Mouse (Mus musculus) heart, embryonic 15.5 days (tissue): ENCODE results near the gene Uqcr11. TPM values are rescaled to one million over a fixed set of nuclear protein-coding genes. Genes with fewer than 3 reads are reported as not detected.

Experiments
- ATAC-seq: fragments of 200-750 bp; cut with Nextera tagmentation; replicated peaks from 2 replicates; pipeline ENCODE4 v1.8.0; 2017; ENCODE audit warnings: low read depth, moderate TSS enrichment; ENCODE audit not compliant: insufficient number of reproducible peaks, insufficient read depth, low FRiP score
- H3K27ac ChIP-seq: fragments of 300-500 bp; sonication (generic); 2 replicates; pipeline ENCODE4 v1.5.1; 2015; ENCODE audit warnings: mild to moderate bottlenecking, inconsistent platforms
- H3K27me3 ChIP-seq: fragments of 300-500 bp; sonication (generic); 2 replicates; pipeline ENCODE4 v1.6.1; 2015; ENCODE audit warnings: inconsistent platforms
- H3K36me3 ChIP-seq: fragments of 300-500 bp; sonication (generic); 2 replicates; pipeline ENCODE4 v1.6.1; 2015; ENCODE audit warnings: mild to moderate bottlenecking, inconsistent platforms
- H3K4me1 ChIP-seq: fragments of 300-500 bp; sonication (generic); replicated peaks from 2 replicates; pipeline ENCODE4 v1.6.1; 2015; ENCODE audit warnings: inconsistent platforms
- H3K4me2 ChIP-seq: fragments of 300-500 bp; sonication (generic); 2 replicates; pipeline ENCODE4 v1.6.1; 2015; ENCODE audit warnings: inconsistent platforms, mild to moderate bottlenecking, moderate library complexity
- H3K4me3 ChIP-seq: fragments of 300-500 bp; sonication (generic); 2 replicates; pipeline ENCODE4 v1.5.1; 2015; ENCODE audit warnings: mild to moderate bottlenecking, inconsistent platforms
- H3K9ac ChIP-seq: fragments of 300-500 bp; sonication (generic); 2 replicates; pipeline ENCODE4 v1.6.1; 2015; ENCODE audit warnings: mild to moderate bottlenecking, inconsistent platforms
- H3K9me3 ChIP-seq: fragments of 300-500 bp; sonication (generic); replicated peaks from 2 replicates; pipeline ENCODE4 v1.6.1; 2016; ENCODE audit warnings: inconsistent platforms
- WGBS: fragments of 180-500 bp; shearing (Covaris S2); methylation state at CpG from one replicate; pipeline ENCODE4 v1.1.7; 2015; ENCODE audit warnings: mixed read lengths; 5-methylcytosine and 5-hydroxymethylcytosine counted together
- polyA plus RNA-seq: library from polyadenylated mRNA; unstranded; fragments of >200 nt; fragmentation: Nextera tagmentation; extraction: Ambion mirVana; gene quantifications from 2 replicates; pipeline ENCODE4 v1.2.1, GENCODE M21; 2015

Uqcr11 gene
- polyA plus RNA-seq, 1 experiment from 2014 or later, result 1,535 TPM

GRCm38 (mm10) chr10:80441598-80441997 lies 35.0 kb upstream of the Uqcr11 start:
- no peak for ATAC-seq
- H3K4me3 ChIP-seq, result no peak overlapping the region
- H3K9ac ChIP-seq, result no peak overlapping the region
- peaks cover 6% of the 10 kb centered on the region for H3K4me1 ChIP-seq
- H3K4me2 ChIP-seq, result no peak overlapping the region
- peaks cover 13% of the 10 kb centered on the region for H3K27me3 ChIP-seq
- H3K36me3 ChIP-seq, result no peaks in the 10 kb centered on the region
- 51% methylated on average over 8 of the region's 8 CpGs for WGBS
- no peaks in the 10 kb centered on the region for H3K9me3 ChIP-seq
- H3K27ac ChIP-seq, result no peak overlapping the region

- Histone ChIP-seq H3K27me3 (0 out of 2 replicates have a peak, but pooled peaks cover 4% of the 10 kb centered on the region), H3K4me2 (no peak overlapping the region), H3K9me3 (no peaks in the 10 kb centered on the region), H3K27ac (no peak overlapping the region), H3K4me1 (peaks cover 12% of the 10 kb centered on the region), H3K36me3 (no peaks in the 10 kb centered on the region), H3K4me3 (no peak overlapping the region), H3K9ac (no peak overlapping the region)
- ATAC-seq, result no peak
Measured at GRCm38 (mm10) chr10:80440031-80440430, 33.4 kb upstream of the Uqcr11 start.

- WGBS, result 58% methylated on average over 4 of the region's 4 CpGs
Measured at GRCm38 (mm10) chr10:80437973-80438372, 31.3 kb upstream of the Uqcr11 start.

GRCm38 (mm10) chr10:80436276-80436675 lies 29.6 kb upstream of the Uqcr11 start:
- H3K27me3 ChIP-seq, result no peaks in the 10 kb centered on the region
- H3K4me3 ChIP-seq, result no peak overlapping the region
- WGBS, result 12% methylated on average over 9 of the region's 9 CpGs
- no peak overlapping the region for H3K27ac ChIP-seq
- no peak overlapping the region for H3K4me2 ChIP-seq
- no peak overlapping the region for H3K9ac ChIP-seq
- no peak for ATAC-seq
- no peaks in the 10 kb centered on the region for H3K9me3 ChIP-seq
- peaks cover 24% of the 10 kb centered on the region for H3K4me1 ChIP-seq
- no peaks in the 10 kb centered on the region for H3K36me3 ChIP-seq

More at GRCm38 (mm10) chr10:80437973-80438372, 31.3 kb upstream of the Uqcr11 start:
- no peak overlapping the region for H3K27ac ChIP-seq
- no peak overlapping the region for H3K9ac ChIP-seq
- no peak overlapping the region for H3K4me3 ChIP-seq
- peaks cover 13% of the 10 kb centered on the region for H3K4me1 ChIP-seq
- no peaks in the 10 kb centered on the region for H3K27me3 ChIP-seq
- no peaks in the 10 kb centered on the region for H3K9me3 ChIP-seq
- ATAC-seq, result no peak
- H3K36me3 ChIP-seq, result no peaks in the 10 kb centered on the region
- no peak overlapping the region for H3K4me2 ChIP-seq

GRCm38 (mm10) chr10:80435764-80436163 lies 29.1 kb upstream of the Uqcr11 start:
- WGBS, result 52% methylated on average over 7 of the region's 7 CpGs
- Histone ChIP-seq H3K9me3 (no peaks in the 10 kb centered on the region), H3K4me2 (no peak overlapping the region), H3K4me1 (peaks cover 30% of the 10 kb centered on the region), H3K27me3 (no peaks in the 10 kb centered on the region), H3K4me3 (no peak overlapping the region), H3K27ac (0 out of 2 replicates have a peak overlapping the region, but pooled peaks have one; percentile 22), H3K9ac (0 out of 2 replicates have a peak overlapping the region, but pooled peaks have one; percentile 29), H3K36me3 (no peaks in the 10 kb centered on the region)
- ATAC-seq, result no peak

- no peak for ATAC-seq
- 70% methylated on average over 3 of the region's 3 CpGs for WGBS
- Histone ChIP-seq H3K9ac (no peak overlapping the region), H3K4me3 (no peak overlapping the region), H3K4me2 (no peak overlapping the region), H3K27ac (no peak overlapping the region), H3K27me3 (no peaks in the 10 kb centered on the region), H3K36me3 (peaks cover 9% of the 10 kb centered on the region), H3K9me3 (no peaks in the 10 kb centered on the region), H3K4me1 (peaks cover 35% of the 10 kb centered on the region)
Measured at GRCm38 (mm10) chr10:80434823-80435222, 28.2 kb upstream of the Uqcr11 start.

- peak overlapping the region; percentile 86 for H3K4me3 ChIP-seq
- peak overlapping the region; percentile 19; the same call in 1 of the 2 replicates for H3K9ac ChIP-seq
- H3K4me1 ChIP-seq, result peaks cover 35% of the 10 kb centered on the region
- WGBS, result 10% methylated on average over 8 of the region's 8 CpGs
- H3K36me3 ChIP-seq, result peaks cover 15% of the 10 kb centered on the region
- no peaks in the 10 kb centered on the region for H3K27me3 ChIP-seq
- no peak for ATAC-seq
- H3K4me2 ChIP-seq, result peak overlapping the region; percentile 48
- H3K27ac ChIP-seq, result peak overlapping the region; percentile 49; the same call in 1 of the 2 replicates
- H3K9me3 ChIP-seq, result no peaks in the 10 kb centered on the region
Measured at GRCm38 (mm10) chr10:80434233-80434592, 27.6 kb upstream of the Uqcr11 start.

- Histone ChIP-seq H3K4me1 (peaks cover 35% of the 10 kb centered on the region), H3K27ac (peak within 1 kb of the TSS; percentile 86), H3K9ac (peak within 1 kb of the TSS; percentile 92), H3K36me3 (peaks cover 20% of the 10 kb centered on the region), H3K9me3 (no peaks in the 10 kb centered on the region), H3K4me2 (peak within 1 kb of the TSS; percentile 75), H3K4me3 (peak within 1 kb of the TSS; percentile 86), H3K27me3 (no peaks in the 10 kb centered on the region)
- peak; percentile 91 for ATAC-seq
- under 1% methylated on average over 57 of the region's 61 CpGs for WGBS
Measured at GRCm38 (mm10) chr10:80433513-80434232, 27.0 kb upstream of the Uqcr11 start, which contains the start of gene Tcf3. Gene Tcf3 (minus strand): TSS chr10:80433647.

- Histone ChIP-seq H3K9ac (peak overlapping the region; percentile 92), H3K4me3 (peak overlapping the region; percentile 86), H3K4me2 (peak overlapping the region; percentile 75), H3K27ac (peak overlapping the region; percentile 86), H3K4me1 (peaks cover 35% of the 10 kb centered on the region), H3K36me3 (peaks cover 25% of the 10 kb centered on the region), H3K9me3 (no peaks in the 10 kb centered on the region), H3K27me3 (no peaks in the 10 kb centered on the region)
- WGBS, result under 1% methylated on average over 60 of the region's 60 CpGs
- peak; percentile 45 for ATAC-seq
Measured at GRCm38 (mm10) chr10:80432936-80433512, 26.4 kb upstream of the Uqcr11 start.

GRCm38 (mm10) chr10:80432387-80432785 lies 25.8 kb upstream of the Uqcr11 start:
- Histone ChIP-seq H3K36me3 (peaks cover 30% of the 10 kb centered on the region), H3K27me3 (no peaks in the 10 kb centered on the region), H3K4me3 (peak overlapping the region; percentile 86), H3K9ac (peak overlapping the region; percentile 92), H3K27ac (peak overlapping the region; percentile 86), H3K4me1 (peaks cover 35% of the 10 kb centered on the region), H3K9me3 (no peaks in the 10 kb centered on the region), H3K4me2 (peak overlapping the region; percentile 75)
- ATAC-seq, result no peak
- 3% methylated on average over 4 of the region's 4 CpGs for WGBS

GRCm38 (mm10) chr10:80431570-80432386 lies 25.1 kb upstream of the Uqcr11 start:
- Histone ChIP-seq H3K9me3 (no peaks in the 10 kb centered on the region), H3K4me3 (peak overlapping the region; percentile 86), H3K27ac (peak overlapping the region; percentile 86), H3K36me3 (peaks cover 37% of the 10 kb centered on the region), H3K9ac (peak overlapping the region; percentile 92), H3K4me2 (peak overlapping the region; percentile 75), H3K27me3 (no peaks in the 10 kb centered on the region), H3K4me1 (peaks cover 35% of the 10 kb centered on the region)
- WGBS, result 23% methylated on average over 16 of the region's 16 CpGs
- no peak for ATAC-seq
